In the genomic region with DNA sequence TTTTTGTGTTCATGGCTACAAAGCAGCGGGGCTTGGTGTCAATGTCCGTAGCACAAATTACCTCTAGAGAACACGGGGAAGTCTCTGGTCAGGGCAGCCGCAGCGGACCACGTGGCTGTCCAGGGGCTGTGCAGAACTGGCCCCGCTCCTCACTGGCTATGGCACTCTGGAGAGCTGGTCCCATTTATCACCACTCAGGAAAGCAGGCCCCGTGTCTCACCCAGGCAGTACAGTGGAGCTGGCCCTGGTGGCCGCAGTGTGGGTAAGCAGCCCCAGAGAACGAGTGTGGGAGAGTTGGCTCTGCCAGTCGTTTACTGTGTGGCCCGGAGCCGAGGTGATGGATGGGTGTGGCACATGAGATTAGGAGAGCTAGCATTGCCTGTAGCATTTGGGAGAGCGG, we compare ENCODE assay signal across 33 mouse cellular contexts.
DNase-seq lines count a peak whose midpoint lies in the region; ATAC-seq and TF ChIP-seq lines count a peak whose summit lies in the region.
"Had no signal": no experiment of that assay in that cellular context is flagged by ENCODE, and none has a peak within 500 bp of the region (broad histone marks: within the 10 kb centered on the region; RNA-seq: fewer than 3 reads in every experiment).

No protein-coding gene starts in this region.

- 87% methylated on average over 14 of the region's 14 CpGs for WGBS in midbrain, embryonic 11.5 days
- WGBS in midbrain, embryonic 13.5 days, result 89% methylated on average over 14 of the region's 14 CpGs
- whole genome bisulfite sequencing in embryonic facial prominence, embryonic 15.5 days, result 85% methylated on average over 14 of the region's 14 CpGs
- WGBS in thymus, adult 2 months, result 96% methylated on average over 14 of the region's 14 CpGs

- no peaks in the 10 kb centered on the region for H3K27me3 ChIP-seq in midbrain, embryonic 11.5 days (ENCODE audit: control insufficient read depth, insufficient read depth, low read length)
- no peaks in the 10 kb centered on the region for H3K27me3 ChIP-seq in midbrain, embryonic 13.5 days
- H3K27me3 ChIP-seq in ES-Bruce4 (ENCODE audit: control insufficient read depth, insufficient read depth, low read length, poor library complexity, severe bottlenecking), result no peaks in the 10 kb centered on the region
- no peaks in the 10 kb centered on the region for H3K27me3 ChIP-seq in embryonic facial prominence, embryonic 15.5 days
- no peaks in the 10 kb centered on the region for H3K27me3 ChIP-seq in thymus, adult 2 months (ENCODE audit: control insufficient read depth, insufficient read depth, low read length)
- H3K27me3 ChIP-seq: forebrain, embryonic 13.5 days; heart, embryonic 15.5 days; intestine, embryonic 15.5 days; limb, embryonic 13.5 days; liver, embryonic 12.5 days; neural tube, embryonic 12.5 days; Patski had no signal

- H3K9me3 ChIP-seq in midbrain, embryonic 11.5 days (ENCODE audit: control insufficient read depth, low read length), result no peaks in the 10 kb centered on the region; the same call in 1 of the 2 replicates
- H3K9me3 ChIP-seq in midbrain, embryonic 13.5 days, result no peaks in the 10 kb centered on the region
- no peaks in the 10 kb centered on the region for H3K9me3 ChIP-seq in ES-Bruce4 (replicated peaks; ENCODE audit: control insufficient read depth, insufficient read depth, low read length, poor library complexity, severe bottlenecking)
- no peaks in the 10 kb centered on the region for H3K9me3 ChIP-seq in embryonic facial prominence, embryonic 15.5 days (replicated peaks)
- H3K9me3 ChIP-seq: forebrain, embryonic 13.5 days; heart, embryonic 10.5 days; heart, embryonic 15.5 days; intestine, embryonic 15.5 days; limb, embryonic 13.5 days; liver, embryonic 12.5 days; neural tube, embryonic 12.5 days had no signal

- H3K4me1 ChIP-seq in midbrain, embryonic 11.5 days (ENCODE audit: control insufficient read depth, insufficient read depth, low read length), result no peaks in the 10 kb centered on the region
- H3K4me1 ChIP-seq in midbrain, embryonic 13.5 days (replicated peaks), result peaks cover 6% of the 10 kb centered on the region; the same call in 1 of the 2 replicates
- no peaks in the 10 kb centered on the region for H3K4me1 ChIP-seq in ES-Bruce4 (ENCODE audit: control insufficient read depth, insufficient read depth, low read length)
- peaks cover 13% of the 10 kb centered on the region for H3K4me1 ChIP-seq in embryonic facial prominence, embryonic 15.5 days
- H3K4me1 ChIP-seq in thymus, adult 2 months (replicated peaks; ENCODE audit: control insufficient read depth, insufficient read depth, low read length), result peaks cover 6% of the 10 kb centered on the region
- H3K4me1 ChIP-seq: forebrain, embryonic 13.5 days; intestine, embryonic 15.5 days; liver, embryonic 12.5 days had no signal

- H3K36me3 ChIP-seq in midbrain, embryonic 11.5 days (ENCODE audit: control insufficient read depth, insufficient read depth, low read length), result no peaks in the 10 kb centered on the region
- H3K36me3 ChIP-seq in midbrain, embryonic 13.5 days, result no peaks in the 10 kb centered on the region
- H3K36me3 ChIP-seq in ES-Bruce4 (ENCODE audit: control insufficient read depth, insufficient read depth, low read length, poor library complexity, severe bottlenecking), result no peaks in the 10 kb centered on the region
- no peaks in the 10 kb centered on the region for H3K36me3 ChIP-seq in embryonic facial prominence, embryonic 15.5 days
- no peaks in the 10 kb centered on the region for H3K36me3 ChIP-seq in thymus, adult 2 months (ENCODE audit: control insufficient read depth, insufficient read depth, low read length)
- H3K36me3 ChIP-seq: heart, embryonic 10.5 days; heart, embryonic 15.5 days; intestine, embryonic 15.5 days; limb, embryonic 13.5 days; liver, embryonic 12.5 days; neural tube, embryonic 12.5 days had no signal

- H3K27ac ChIP-seq in midbrain, embryonic 11.5 days (ENCODE audit: low read depth, low read length), result no peak overlapping the region
- no peak overlapping the region for H3K27ac ChIP-seq in midbrain, embryonic 13.5 days
- no peak overlapping the region for H3K27ac ChIP-seq in ES-Bruce4 (ENCODE audit: insufficient read depth, low read length)
- no peak overlapping the region for H3K27ac ChIP-seq in embryonic facial prominence, embryonic 15.5 days (replicated peaks)
- H3K27ac ChIP-seq in thymus, adult 2 months (ENCODE audit: control insufficient read depth, insufficient read depth, low read length), result no peak overlapping the region
- H3K27ac ChIP-seq: forebrain, embryonic 13.5 days; heart, embryonic 10.5 days; heart, embryonic 15.5 days; hindbrain, postnatal 0 days; intestine, embryonic 15.5 days; limb, embryonic 13.5 days; liver, embryonic 12.5 days; macrophage; neural tube, embryonic 12.5 days had no signal

- peak; percentile 14 for DNase-seq in midbrain, embryonic 11.5 days (ENCODE audit: low spot score, missing footprints)
- peak; percentile 19 for DNase-seq in R1 (ENCODE audit: low read depth, low spot score)
- DNase-seq in urinary bladder, adult 18-20 months (ENCODE audit: low spot score in 2 of 2), result no peak
- no peak for DNase-seq in thymus, adult 2 months
- DNase-seq in kidney, postnatal 25 days, result no peak
- DNase-seq: adrenal gland, postnatal 25 days; B cell, adult 2 months; cerebellum, adult 11-12 months; cerebellum, postnatal 10 days; gastrocnemius, postnatal 25 days; heart, adult 11 months; kidney, adult 8-10 months; kidney, postnatal 10 days; liver, postnatal 0 days; midbrain, embryonic 14.5 days; right cerebral cortex, adult 18-20 months; spleen, adult 18-20 months had no signal

- no peak overlapping the region for H3K4me3 ChIP-seq in midbrain, embryonic 11.5 days (ENCODE audit: low read depth, low read length)
- H3K4me3 ChIP-seq in midbrain, embryonic 13.5 days (replicated peaks), result no peak overlapping the region
- H3K4me3 ChIP-seq in ES-Bruce4 (ENCODE audit: low read depth, low read length), result peak overlapping the region; percentile 17
- no peak overlapping the region for H3K4me3 ChIP-seq in embryonic facial prominence, embryonic 15.5 days (replicated peaks)
- H3K4me3 ChIP-seq in thymus, adult 2 months (ENCODE audit: control insufficient read depth, insufficient read depth, low read length), result no peak overlapping the region
- H3K4me3 ChIP-seq: erythroblast, embryonic 14.5 days; forebrain, embryonic 13.5 days; heart, embryonic 10.5 days; heart, embryonic 15.5 days; intestine, embryonic 15.5 days; limb, embryonic 13.5 days; liver, embryonic 12.5 days; myocyte; neural tube, embryonic 12.5 days had no signal

- H3K4me2 ChIP-seq in midbrain, embryonic 11.5 days, result no peak overlapping the region
- no peak overlapping the region for H3K4me2 ChIP-seq in midbrain, embryonic 13.5 days (replicated peaks)
- H3K4me2 ChIP-seq in embryonic facial prominence, embryonic 15.5 days (replicated peaks), result no peak overlapping the region
- H3K4me2 ChIP-seq: forebrain, embryonic 13.5 days; heart, embryonic 15.5 days; intestine, embryonic 15.5 days; limb, embryonic 13.5 days; liver, embryonic 12.5 days; neural tube, embryonic 12.5 days had no signal

- no peak overlapping the region for H3K9ac ChIP-seq in midbrain, embryonic 11.5 days (ENCODE audit: low read length)
- no peak overlapping the region for H3K9ac ChIP-seq in midbrain, embryonic 13.5 days (replicated peaks)
- no peak overlapping the region for H3K9ac ChIP-seq in ES-Bruce4 (ENCODE audit: low read depth, poor library complexity, severe bottlenecking)
- no peak overlapping the region for H3K9ac ChIP-seq in embryonic facial prominence, embryonic 15.5 days
- H3K9ac ChIP-seq: forebrain, embryonic 13.5 days; heart, embryonic 15.5 days; intestine, embryonic 15.5 days; limb, embryonic 13.5 days; liver, embryonic 12.5 days; liver, postnatal 0 days; neural tube, embryonic 12.5 days had no signal

- TF ChIP-seq CTCF in ES-Bruce4 (IDR thresholded peaks at IDR 0.05; ENCODE audit: low read depth, low read length), result no peak
- no peak for TF ChIP-seq CTCF in thymus, adult 2 months (IDR thresholded peaks at IDR 0.05; ENCODE audit: borderline replicate concordance, control insufficient read depth, extremely low read depth, insufficient read depth, low read length, poor library complexity)

- TF ChIP-seq EP300 in ES-Bruce4 (IDR thresholded peaks at IDR 0.05; ENCODE audit: insufficient read depth, low read depth, low read length), result no peak

- ATAC-seq in midbrain, embryonic 11.5 days (ENCODE audit: low FRiP score), result 0 out of 2 replicates have a peak, but pooled peaks have one; percentile 24
- no peak for ATAC-seq in midbrain, embryonic 13.5 days
- ATAC-seq in embryonic facial prominence, embryonic 15.5 days (ENCODE audit: insufficient number of reproducible peaks, low FRiP score, low TSS enrichment, low read depth), result peak; percentile 13; the same call in 1 of the 2 replicates
- ATAC-seq: forebrain, embryonic 13.5 days; hindbrain, postnatal 0 days; intestine, embryonic 15.5 days; liver, embryonic 12.5 days; liver, postnatal 0 days; lung, postnatal 0 days; Patski had no signal

- no peak for TF ChIP-seq POLR2A in ES-Bruce4 (IDR thresholded peaks at IDR 0.05; ENCODE audit: insufficient read depth, low read length)
- no peak for TF ChIP-seq POLR2A in thymus, adult 2 months (IDR thresholded peaks at IDR 0.05; ENCODE audit: control insufficient read depth, extremely low read depth, insufficient read depth, low read length, poor library complexity)

Comparison
In these comparisons a context has a peak if more than half of its experiments do, and no peak if none do; other contexts are left out.
1. DNase-seq: peak in midbrain, embryonic 11.5 days (single experiment) and R1 (single experiment); none in urinary bladder, adult 18-20 months (0 of 2), thymus, adult 2 months (single experiment) and kidney, postnatal 25 days (0 of 2).